Mouse (Mus musculus): ENCODE data around the gene Rab3ip. TPM values are rescaled to one million over a fixed set of nuclear protein-coding genes. Genes with fewer than 3 reads are reported as not detected.
A peak's percentile ranks its signal among the peaks of the same experiment; 100 is the strongest.

Rab3ip gene
- polyA plus RNA-seq, 1 experiment from 2014 or later: 25.2 TPM

DNA sequence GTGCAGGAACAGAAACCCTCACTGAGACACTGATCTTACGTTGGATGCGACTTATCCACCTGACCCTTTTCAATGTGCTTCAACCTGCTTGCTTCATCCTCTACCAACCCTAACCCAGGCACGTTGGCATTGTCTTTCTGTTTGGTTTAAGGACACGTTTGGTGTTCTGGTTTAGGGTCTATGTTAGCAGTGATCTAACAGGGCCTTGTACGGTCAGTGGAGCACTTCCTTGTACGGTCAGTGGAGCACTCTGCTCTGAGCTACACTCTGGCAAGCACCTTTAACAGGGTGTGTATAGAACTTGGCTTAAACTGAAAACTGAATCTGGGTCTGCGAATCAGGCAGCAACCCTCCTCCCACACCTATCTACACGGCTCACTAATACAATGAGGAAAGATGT lies 35.3 kb downstream of the Rab3ip start:
- Histone ChIP-seq H3K4me1 (no peaks in the 10 kb centered on the region), H3K27ac (no peak overlapping the region), H3K4me3 (replicated peaks) (no peak overlapping the region), H3K27me3 (replicated peaks) (no peaks in the 10 kb centered on the region), H3K36me3 (0 out of 2 replicates have a peak, but pooled peaks cover 6% of the 10 kb centered on the region), H3K4me2 (no peak overlapping the region), H3K9me3 (no peaks in the 10 kb centered on the region), H3K9ac (no peak overlapping the region)
- ATAC-seq (ENCODE audit: insufficient read depth, low FRiP score, low read depth): no peak
- WGBS: 92% methylated on average over 8 of the region's 8 CpGs

DNA sequence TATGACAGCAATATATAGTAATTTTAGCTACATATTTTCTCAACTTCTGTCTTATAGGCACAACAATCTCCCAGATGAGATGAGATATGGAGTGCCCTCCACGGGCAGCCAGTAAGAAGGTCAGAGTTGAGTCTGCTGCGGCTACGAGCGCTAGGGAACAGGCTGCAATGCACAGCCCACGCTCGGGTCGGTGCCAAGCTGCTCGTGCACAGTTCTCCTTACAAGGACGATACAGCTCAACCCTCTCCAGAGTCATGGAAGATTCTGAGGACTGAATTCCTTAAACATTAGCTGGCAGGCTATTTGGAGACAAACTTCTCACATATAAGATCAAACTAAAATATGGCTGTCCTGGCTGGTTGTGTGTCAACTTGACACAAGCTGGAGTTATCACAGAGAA lies 36.0 kb downstream of the Rab3ip start:
- no peak; the same call in 1 of the 2 replicates for ATAC-seq (ENCODE audit: insufficient read depth, low FRiP score, low read depth)
- H3K9me3 ChIP-seq: no peaks in the 10 kb centered on the region
- no peak overlapping the region for H3K4me2 ChIP-seq
- H3K27me3 ChIP-seq (replicated peaks): no peaks in the 10 kb centered on the region
- 0 out of 2 replicates have a peak, but pooled peaks cover 13% of the 10 kb centered on the region for H3K36me3 ChIP-seq
- 81% methylated on average over 9 of the region's 9 CpGs for WGBS
- no peak overlapping the region for H3K27ac ChIP-seq
- H3K4me3 ChIP-seq (replicated peaks): no peak overlapping the region
- no peak overlapping the region for H3K9ac ChIP-seq
- no peaks in the 10 kb centered on the region for H3K4me1 ChIP-seq

DNA sequence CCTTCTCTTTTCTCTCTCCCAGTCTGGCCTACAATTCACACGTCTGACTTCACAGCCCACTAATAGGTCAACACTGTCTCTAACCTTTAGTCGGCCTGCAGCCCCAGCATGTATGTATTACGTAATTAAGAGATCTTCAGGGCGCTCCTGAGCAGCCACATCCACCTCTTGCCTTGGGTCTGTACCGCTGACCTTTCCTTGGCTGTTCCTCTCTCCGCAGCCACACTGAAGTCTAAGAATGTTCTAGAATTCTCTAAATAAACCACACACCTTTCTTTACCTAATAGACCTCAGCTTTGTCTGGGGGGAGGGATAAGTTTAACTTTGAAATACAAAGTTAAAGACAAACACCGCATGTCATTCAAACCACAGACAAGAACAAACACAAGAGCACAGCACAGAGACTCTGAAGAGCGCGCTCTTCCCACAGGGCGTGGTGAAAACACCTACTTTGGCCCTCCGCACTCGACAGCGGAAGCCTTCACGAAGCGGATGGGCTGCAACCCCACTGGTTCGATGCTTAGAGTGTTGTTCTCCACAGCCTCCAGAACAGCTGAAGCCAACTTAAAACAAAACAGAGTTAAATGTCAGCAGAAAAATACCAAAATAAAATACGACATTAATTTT lies 36.8 kb downstream of the Rab3ip start:
- peak; percentile 65 for ATAC-seq (ENCODE audit: insufficient read depth, low FRiP score, low read depth)
- Histone ChIP-seq H3K27me3 (replicated peaks) (no peaks in the 10 kb centered on the region), H3K4me2 (no peak overlapping the region), H3K27ac (no peak overlapping the region; the same call in 1 of the 2 replicates), H3K9ac (no peak overlapping the region), H3K4me3 (replicated peaks) (no peak overlapping the region), H3K4me1 (no peaks in the 10 kb centered on the region), H3K36me3 (0 out of 2 replicates have a peak, but pooled peaks cover 14% of the 10 kb centered on the region), H3K9me3 (no peaks in the 10 kb centered on the region)
- 75% methylated on average over 17 of the region's 17 CpGs for WGBS

DNA sequence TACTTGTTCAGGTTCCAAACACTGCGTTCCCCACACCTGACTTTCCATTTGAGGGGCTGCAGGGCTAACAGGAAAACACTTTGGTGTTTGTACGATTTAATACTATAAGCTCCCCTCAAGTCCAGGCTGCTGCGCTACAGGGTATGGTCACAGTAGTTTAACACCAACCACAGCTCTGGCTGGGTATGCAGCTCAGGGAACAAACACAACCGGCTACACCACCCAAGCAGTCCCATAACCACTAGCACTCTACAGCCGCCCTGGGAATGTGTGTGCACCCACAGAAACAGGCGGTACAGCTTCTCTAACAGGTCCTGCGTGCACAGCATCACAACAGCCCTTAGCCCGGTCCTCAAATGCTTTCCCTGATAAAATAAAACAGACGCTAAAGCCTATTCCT lies 37.7 kb downstream of the Rab3ip start:
- Histone ChIP-seq H3K9ac (no peak overlapping the region), H3K27ac (0 out of 2 replicates have a peak overlapping the region, but pooled peaks have one; percentile 19), H3K4me2 (no peak overlapping the region), H3K4me1 (no peaks in the 10 kb centered on the region), H3K27me3 (replicated peaks) (no peaks in the 10 kb centered on the region), H3K4me3 (replicated peaks) (no peak overlapping the region), H3K9me3 (no peaks in the 10 kb centered on the region), H3K36me3 (0 out of 2 replicates have a peak, but pooled peaks cover 12% of the 10 kb centered on the region)
- ATAC-seq (ENCODE audit: insufficient read depth, low FRiP score, low read depth): no peak
- 83% methylated on average over 9 of the region's 9 CpGs for WGBS

DNA sequence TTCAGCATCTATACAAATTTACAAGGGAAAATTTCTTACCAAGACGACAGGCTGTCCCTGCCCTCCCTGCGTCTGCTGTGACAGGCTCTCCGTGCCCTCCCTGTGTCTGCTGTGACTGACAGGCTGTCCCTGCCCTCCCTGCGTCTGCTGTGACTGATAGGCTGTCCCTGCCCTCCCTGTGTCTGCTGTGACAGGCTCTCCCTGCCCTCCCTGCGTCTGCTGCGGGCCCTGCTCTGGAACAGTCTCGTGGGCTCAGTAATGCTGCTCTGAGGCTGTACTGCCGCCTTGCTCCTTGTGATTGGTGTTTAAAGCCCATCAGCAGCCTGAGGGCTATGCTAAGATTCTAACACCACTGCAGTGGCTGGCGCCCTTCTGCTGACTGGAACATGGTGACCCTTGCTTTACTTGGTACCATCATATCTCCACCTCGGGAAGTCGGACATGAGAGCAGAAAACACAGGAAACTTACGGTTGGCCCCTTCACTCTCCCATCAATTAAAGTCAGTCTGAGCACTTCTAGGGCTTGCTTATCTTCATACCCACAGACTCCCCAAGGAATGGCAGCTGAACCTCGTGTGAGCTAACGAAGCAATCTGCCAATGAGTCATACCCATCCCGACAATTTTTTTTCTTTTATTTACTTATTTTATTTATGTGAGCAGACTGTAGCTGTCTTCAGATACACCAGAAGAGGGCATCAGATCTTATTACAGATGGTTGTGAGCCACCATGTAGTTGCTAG lies 41.5 kb downstream of the Rab3ip start:
- no peak overlapping the region for H3K4me2 ChIP-seq
- H3K27me3 ChIP-seq (replicated peaks): no peaks in the 10 kb centered on the region
- no peak overlapping the region for H3K9ac ChIP-seq
- 72% methylated on average over 15 of the region's 15 CpGs for WGBS
- no peaks in the 10 kb centered on the region for H3K4me1 ChIP-seq
- no peaks in the 10 kb centered on the region for H3K9me3 ChIP-seq
- peak; percentile 86 for ATAC-seq (ENCODE audit: insufficient read depth, low FRiP score, low read depth)
- H3K4me3 ChIP-seq (replicated peaks): no peak overlapping the region
- no peak overlapping the region for H3K27ac ChIP-seq
- 0 out of 2 replicates have a peak, but pooled peaks cover 9% of the 10 kb centered on the region for H3K36me3 ChIP-seq

DNA sequence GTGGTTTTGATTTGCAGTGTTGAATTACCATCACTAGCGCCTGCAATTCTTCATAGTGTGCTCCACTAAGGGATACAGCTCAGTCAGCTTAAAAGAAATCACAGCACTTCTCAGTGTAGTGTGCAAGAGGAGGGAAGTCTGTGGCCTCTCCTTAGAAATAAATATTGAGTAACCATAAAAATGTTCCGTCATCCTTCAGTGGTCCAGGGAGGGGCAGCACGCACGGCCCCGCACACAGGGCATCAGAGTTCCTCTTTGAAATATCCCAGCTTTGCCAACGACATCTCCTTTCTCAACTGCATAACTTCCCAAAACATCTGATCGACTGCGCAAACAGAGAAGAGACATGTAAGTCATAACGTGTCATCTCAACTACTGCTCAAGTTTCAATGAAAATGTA lies 43.8 kb downstream of the Rab3ip start:
- Histone ChIP-seq H3K36me3 (0 out of 2 replicates have a peak, but pooled peaks cover 9% of the 10 kb centered on the region), H3K9me3 (no peaks in the 10 kb centered on the region), H3K4me2 (no peak overlapping the region), H3K27me3 (replicated peaks) (no peaks in the 10 kb centered on the region), H3K4me3 (replicated peaks) (no peak overlapping the region), H3K9ac (no peak overlapping the region), H3K27ac (no peak overlapping the region), H3K4me1 (no peaks in the 10 kb centered on the region)
- whole genome bisulfite sequencing: 85% methylated on average over 9 of the region's 9 CpGs
- ATAC-seq (ENCODE audit: insufficient read depth, low FRiP score, low read depth): no peak

DNA sequence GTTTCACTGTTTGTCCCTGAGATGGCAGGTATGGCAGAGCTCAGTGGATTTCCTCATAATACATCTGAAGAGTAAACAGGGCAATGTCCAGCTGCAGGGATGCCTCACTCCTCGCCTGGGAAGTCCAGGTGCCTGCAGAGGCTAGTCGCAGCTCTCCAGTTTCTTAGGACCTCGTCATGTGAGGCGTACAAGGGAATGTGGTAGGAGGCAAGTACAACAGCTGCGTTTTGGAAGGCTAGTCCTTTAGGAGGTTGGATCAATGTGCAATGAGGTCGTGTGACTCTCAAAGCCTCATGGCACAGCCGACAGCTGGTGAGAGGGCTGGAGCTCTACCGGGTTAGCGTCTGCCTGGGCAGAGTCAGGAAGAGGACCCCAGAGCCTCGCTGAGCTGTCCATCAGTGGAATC lies 46.1 kb downstream of the Rab3ip start:
- Histone ChIP-seq H3K4me1 (no peaks in the 10 kb centered on the region), H3K36me3 (0 out of 2 replicates have a peak, but pooled peaks cover under 1% of the 10 kb centered on the region), H3K27ac (no peak overlapping the region), H3K27me3 (replicated peaks) (no peaks in the 10 kb centered on the region), H3K4me2 (no peak overlapping the region), H3K4me3 (replicated peaks) (no peak overlapping the region), H3K9me3 (no peaks in the 10 kb centered on the region), H3K9ac (no peak overlapping the region)
- WGBS: 74% methylated on average over 10 of the region's 10 CpGs
- no peak for ATAC-seq (ENCODE audit: insufficient read depth, low FRiP score, low read depth)

DNA sequence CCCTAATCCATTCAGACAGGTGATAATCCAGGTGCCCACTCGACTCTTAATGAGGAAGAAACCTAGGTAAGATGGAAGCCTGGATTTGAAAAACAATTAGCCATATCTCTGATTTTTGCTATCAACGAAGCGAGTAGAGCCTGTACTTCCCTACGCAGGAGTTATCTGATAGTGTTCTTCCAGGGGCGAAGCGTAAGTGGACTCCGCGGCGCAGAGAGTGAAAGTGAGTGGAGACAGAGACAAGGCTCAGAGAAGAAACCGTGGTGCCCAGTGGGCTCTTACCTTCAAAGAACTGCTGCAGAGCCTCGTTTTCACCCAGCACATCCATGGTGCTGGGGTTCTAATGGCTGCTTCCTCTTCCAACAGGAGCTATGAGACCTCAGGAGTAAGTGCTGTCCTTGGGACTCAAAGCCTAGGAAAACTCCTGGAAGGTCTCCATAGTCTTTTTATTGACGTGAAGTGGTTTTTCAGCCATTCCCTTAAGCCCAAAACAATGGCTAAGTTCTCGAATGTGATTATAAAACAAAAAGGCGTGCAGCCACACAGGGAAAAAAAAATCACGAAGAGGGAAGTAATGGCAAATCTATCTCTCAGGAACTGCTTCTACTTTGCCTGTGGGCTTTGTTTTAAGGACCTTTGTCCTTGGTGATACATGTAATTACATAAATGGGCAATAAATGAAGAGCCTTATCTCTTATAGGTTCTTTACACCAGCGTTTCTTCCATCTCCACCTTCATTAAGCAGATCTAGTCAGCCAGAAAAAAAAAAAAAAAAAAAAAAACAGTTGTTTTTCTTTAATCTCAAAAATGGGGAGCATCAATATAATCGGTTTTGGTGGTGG lies 54.0 kb downstream of the Rab3ip start, which contains the start of gene Myrfl:
Myrfl (minus strand) TSS at position 584 of the 842 bp plus-strand sequence.
- no peaks in the 10 kb centered on the region for H3K27me3 ChIP-seq (replicated peaks)
- WGBS: 74% methylated on average over 17 of the region's 17 CpGs
- no peaks in the 10 kb centered on the region for H3K9me3 ChIP-seq
- no peak for ATAC-seq (ENCODE audit: insufficient read depth, low FRiP score, low read depth)
- no peaks in the 10 kb centered on the region for H3K4me1 ChIP-seq
- no peak within 1 kb of the TSS for H3K9ac ChIP-seq
- H3K4me3 ChIP-seq (replicated peaks): no peak within 1 kb of the TSS
- no peaks in the 10 kb centered on the region for H3K36me3 ChIP-seq
- H3K27ac ChIP-seq: no peak within 1 kb of the TSS
- no peak within 1 kb of the TSS for H3K4me2 ChIP-seq

DNA sequence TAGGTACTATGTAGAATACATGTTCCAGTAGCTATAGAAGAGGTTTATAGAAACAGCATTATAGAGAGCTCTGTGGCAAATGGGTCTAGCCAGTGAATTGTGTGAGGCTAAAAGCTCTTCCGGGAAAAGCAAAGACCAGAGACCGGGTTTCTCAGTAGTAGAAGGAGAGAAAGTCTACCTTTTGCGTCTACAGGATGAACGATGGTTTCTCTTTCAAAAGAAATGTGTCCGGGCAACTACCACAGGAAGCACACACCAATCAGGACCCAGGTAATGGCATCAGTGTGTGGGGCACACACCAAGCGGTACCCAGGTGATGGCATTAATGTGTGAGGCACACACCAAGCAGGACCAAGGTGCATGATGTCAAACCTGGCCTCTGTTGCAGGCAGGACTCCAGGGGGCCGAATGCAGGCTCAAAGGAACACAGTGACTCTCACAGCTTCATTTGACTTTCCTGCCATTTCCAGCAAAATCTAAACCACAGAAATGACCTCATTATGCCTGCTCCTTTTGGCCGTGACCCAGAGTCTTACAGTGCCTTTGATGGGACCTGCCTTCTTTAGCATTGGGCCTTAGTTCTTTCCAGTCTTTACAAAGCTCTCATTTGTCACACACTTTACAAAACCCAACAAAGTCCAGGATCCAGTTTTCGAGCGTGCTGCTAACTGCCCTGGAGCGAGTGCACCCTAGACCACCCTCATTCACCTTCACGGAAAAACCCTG lies 55.3 kb downstream of the Rab3ip start:
- Histone ChIP-seq H3K4me3 (replicated peaks) (no peak overlapping the region), H3K27me3 (replicated peaks) (no peaks in the 10 kb centered on the region), H3K9ac (no peak overlapping the region), H3K27ac (no peak overlapping the region), H3K9me3 (no peaks in the 10 kb centered on the region), H3K4me1 (no peaks in the 10 kb centered on the region), H3K4me2 (no peak overlapping the region), H3K36me3 (no peaks in the 10 kb centered on the region)
- ATAC-seq (ENCODE audit: insufficient read depth, low FRiP score, low read depth): no peak
- 90% methylated on average over 12 of the region's 12 CpGs for WGBS

DNA sequence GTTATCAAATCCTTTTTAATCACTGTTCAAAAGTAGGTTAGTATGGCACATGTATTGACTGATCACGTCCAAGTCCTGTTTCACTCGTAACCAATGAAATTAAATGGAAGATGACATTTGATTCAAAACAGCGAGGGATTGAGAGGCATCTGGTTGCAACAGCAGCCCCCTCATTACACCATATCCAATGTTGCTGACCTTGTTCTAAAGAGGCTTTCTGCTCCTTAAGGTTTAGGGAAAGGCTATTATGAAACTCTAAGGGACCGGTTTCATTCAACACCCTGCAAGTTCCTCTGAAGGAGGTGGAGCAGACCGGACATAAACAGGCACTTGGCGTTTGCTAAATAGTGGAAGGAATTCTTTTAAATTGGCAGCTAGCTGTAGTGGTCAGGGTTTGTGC lies 56.0 kb downstream of the Rab3ip start:
- H3K4me1 ChIP-seq: no peaks in the 10 kb centered on the region
- H3K36me3 ChIP-seq: no peaks in the 10 kb centered on the region
- H3K9me3 ChIP-seq: no peaks in the 10 kb centered on the region
- H3K9ac ChIP-seq: no peak overlapping the region
- no peak overlapping the region for H3K4me2 ChIP-seq
- H3K4me3 ChIP-seq (replicated peaks): no peak overlapping the region
- H3K27me3 ChIP-seq (replicated peaks): no peaks in the 10 kb centered on the region
- WGBS: 74% methylated on average over 6 of the region's 6 CpGs
- H3K27ac ChIP-seq: no peak overlapping the region
- ATAC-seq (ENCODE audit: insufficient read depth, low FRiP score, low read depth): no peak

DNA sequence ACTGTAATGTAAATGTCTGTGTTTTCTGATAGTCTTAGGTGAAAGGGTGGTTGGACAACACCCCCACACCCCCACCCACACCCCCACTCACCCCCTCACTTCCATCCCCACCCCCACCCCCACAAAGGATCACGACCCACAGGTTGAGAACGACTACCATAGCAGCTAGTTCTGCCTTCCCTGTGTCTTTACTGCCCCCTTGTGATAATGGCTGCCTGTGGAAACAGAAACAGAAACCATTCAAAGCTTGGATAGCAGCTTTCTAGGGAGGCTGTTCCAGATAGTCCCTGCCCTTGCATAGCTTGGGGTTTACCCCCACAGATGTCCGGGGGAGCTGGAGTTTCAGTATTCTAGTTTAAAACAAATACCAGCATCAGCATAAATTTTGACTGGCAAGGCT lies 56.8 kb downstream of the Rab3ip start:
- H3K4me3 ChIP-seq (replicated peaks): no peak overlapping the region
- H3K4me2 ChIP-seq: no peak overlapping the region
- no peaks in the 10 kb centered on the region for H3K27me3 ChIP-seq (replicated peaks)
- no peak for ATAC-seq (ENCODE audit: insufficient read depth, low FRiP score, low read depth)
- no peaks in the 10 kb centered on the region for H3K4me1 ChIP-seq
- H3K36me3 ChIP-seq: no peaks in the 10 kb centered on the region
- H3K9ac ChIP-seq: no peak overlapping the region
- H3K9me3 ChIP-seq: no peaks in the 10 kb centered on the region
- H3K27ac ChIP-seq: no peak overlapping the region
- WGBS: 19% methylated on average over 3 of the region's 3 CpGs
